Mouse (Mus musculus) liver, adult 2 months (tissue): ENCODE results near the gene Eif2b2.

Experiments used
- CTCF ChIP-seq: fragments of 200-500 bp; IDR thresholded peaks from 2 replicates; pipeline ENCODE4 v1.5.1; 2011; ENCODE audit warnings: low read depth, low read length, control low read depth
- POLR2A ChIP-seq: fragments of 200-500 bp; IDR thresholded peaks from 2 replicates; pipeline ENCODE4 v1.6.1; 2011; ENCODE audit warnings: low read length, control low read depth; ENCODE audit not compliant: insufficient read depth; ENCODE audit errors: extremely low read depth

- TF ChIP-seq POLR2A, result no peak
- no peak for TF ChIP-seq CTCF
Observed at GRCm38 (mm10) chr12:85170948-85171307, 48.4 kb upstream of the Eif2b2 start.
